Mouse (Mus musculus) adrenal gland, postnatal 10 days (tissue): ENCODE measurements at regions not wholly inside any gene's neighbourhood (a gene's known extent, or its start where the extent isn't known, plus 50 kb on each side); places are given as distances from the start of the nearest gene placed in this dataset.

ENCODE experiments used
- DNase-seq: peaks from one replicate; pipeline ENCODE4 v3.0.0; 2021; ENCODE audit warnings: mixed read lengths

GRCm38 (mm10) chr2:12825902-12826301, 97.9 kb upstream of the Pter start:
- no peak for DNase-seq

- no peak for DNase-seq
Measured at GRCm38 (mm10) chr2:12833579-12833978, 90.3 kb upstream of the Pter start.

GRCm38 (mm10) chr2:12866543-12866942, 57.3 kb upstream of the Pter start:
- DNase-seq = no peak

- no peak for DNase-seq
Measured at GRCm38 (mm10) chr2:12868772-12869171, 55.1 kb upstream of the Pter start.
